Mouse (Mus musculus): ENCODE data around the gene Slc6a21. TPM values are rescaled to one million over a fixed set of nuclear protein-coding genes. Genes with fewer than 3 reads are reported as not detected.

The Slc6a21 gene
- total RNA-seq, 2 experiments from 2014 or later: not detected

- no peak for ATAC-seq (replicated peaks; ENCODE audit: poor library complexity)
These were observed 35.6 kb downstream of the Slc6a21 start for GRCm38 (mm10) chr7:45312686-45313453.

GRCm38 (mm10) chr7:45313495-45313894 is 36.2 kb downstream of the Slc6a21 start:
- ATAC-seq (replicated peaks; ENCODE audit: poor library complexity): no peak

- ATAC-seq (replicated peaks; ENCODE audit: poor library complexity): no peak
These were observed 37.9 kb downstream of the Slc6a21 start for GRCm38 (mm10) chr7:45315182-45315701.

GRCm38 (mm10) chr7:45316536-45316935 is 39.2 kb downstream of the Slc6a21 start:
- ATAC-seq (replicated peaks; ENCODE audit: poor library complexity): no peak

- no peak for ATAC-seq (replicated peaks; ENCODE audit: poor library complexity)
These were observed 44.9 kb downstream of the Slc6a21 start for GRCm38 (mm10) chr7:45322245-45322644.

GRCm38 (mm10) chr7:45323069-45323468 is 45.8 kb downstream of the Slc6a21 start:
- ATAC-seq (replicated peaks; ENCODE audit: poor library complexity): no peak

- no peak for ATAC-seq (replicated peaks; ENCODE audit: poor library complexity)
These were observed 48.5 kb downstream of the Slc6a21 start for GRCm38 (mm10) chr7:45325800-45326199.

GRCm38 (mm10) chr7:45328841-45329475 is 51.6 kb downstream of the Slc6a21 start:
- no peak for ATAC-seq (replicated peaks; ENCODE audit: poor library complexity)

- ATAC-seq (replicated peaks; ENCODE audit: poor library complexity): no peak
These were observed 54.2 kb downstream of the Slc6a21 start for GRCm38 (mm10) chr7:45331502-45331901.

- peak; percentile 51 for ATAC-seq (replicated peaks; ENCODE audit: poor library complexity)
These were observed 55.5 kb downstream of the Slc6a21 start for GRCm38 (mm10) chr7:45332685-45333425.

- ATAC-seq (replicated peaks; ENCODE audit: poor library complexity): peak; percentile 76
These were observed 56.2 kb downstream of the Slc6a21 start, which contains the start of gene Trpm4 for GRCm38 (mm10) chr7:45333431-45333982. Gene Trpm4 (minus strand): TSS chr7:45333780.

GRCm38 (mm10) chr7:45334605-45335004 is 57.3 kb downstream of the Slc6a21 start:
- ATAC-seq (replicated peaks; ENCODE audit: poor library complexity): no peak

- no peak for ATAC-seq (replicated peaks; ENCODE audit: poor library complexity)
These were observed 57.7 kb downstream of the Slc6a21 start, which contains the start of gene Hrc for GRCm38 (mm10) chr7:45335056-45335455. Gene Hrc (plus strand): TSS chr7:45335290.

- ATAC-seq (replicated peaks; ENCODE audit: poor library complexity): no peak
These were observed 59.0 kb downstream of the Slc6a21 start for GRCm38 (mm10) chr7:45336319-45336718.

GRCm38 (mm10) chr7:45337469-45337868 is 60.2 kb downstream of the Slc6a21 start:
- no peak for ATAC-seq (replicated peaks; ENCODE audit: poor library complexity)

GRCm38 (mm10) chr7:45338161-45338911 is 61.0 kb downstream of the Slc6a21 start:
- no peak for ATAC-seq (replicated peaks; ENCODE audit: poor library complexity)
